Mouse (Mus musculus) kidney, embryonic 15.5 days (tissue): ENCODE data around the gene Bckdhb. TPM values are rescaled to one million over a fixed set of nuclear protein-coding genes. Genes with fewer than 3 reads are reported as not detected.

Experiments
- ATAC-seq: fragments of 200-750 bp; cut with Nextera tagmentation; replicated peaks from 2 replicates; pipeline ENCODE4 v1.8.0; 2017; ENCODE audit warnings: moderate TSS enrichment; ENCODE audit not compliant: low FRiP score
- H3K27ac ChIP-seq: fragments of 300-500 bp; sonication (generic); 2 replicates; pipeline ENCODE4 v1.5.1; 2015; ENCODE audit warnings: mild to moderate bottlenecking, inconsistent platforms
- H3K27me3 ChIP-seq: fragments of 300-500 bp; sonication (generic); 2 replicates; pipeline ENCODE4 v1.6.1; 2015; ENCODE audit warnings: inconsistent platforms
- H3K36me3 ChIP-seq: fragments of 300-500 bp; sonication (generic); 2 replicates; pipeline ENCODE4 v1.6.1; 2015; ENCODE audit warnings: inconsistent platforms
- H3K4me1 ChIP-seq: fragments of 300-500 bp; sonication (generic); 2 replicates; pipeline ENCODE4 v1.6.1; 2015; ENCODE audit warnings: inconsistent platforms
- H3K4me2 ChIP-seq: fragments of 300-500 bp; sonication (generic); 2 replicates; pipeline ENCODE4 v1.6.1; 2015; ENCODE audit warnings: moderate library complexity, mild to moderate bottlenecking, inconsistent platforms
- H3K4me3 ChIP-seq: fragments of 300-500 bp; sonication (generic); replicated peaks from 2 replicates; pipeline ENCODE4 v1.5.1; 2015; ENCODE audit warnings: mild to moderate bottlenecking, inconsistent platforms
- H3K9ac ChIP-seq: fragments of 300-500 bp; sonication (generic); 2 replicates; pipeline ENCODE4 v1.6.1; 2015; ENCODE audit warnings: mild to moderate bottlenecking, inconsistent platforms
- H3K9me3 ChIP-seq: fragments of 300-500 bp; sonication (generic); replicated peaks from 2 replicates; pipeline ENCODE4 v1.6.1; 2016; ENCODE audit warnings: inconsistent platforms
- WGBS: fragments of 180-500 bp; shearing (Covaris S2); methylation state at CpG from one replicate; pipeline ENCODE4 v1.1.7; 2015; ENCODE audit warnings: mixed read lengths; 5-methylcytosine and 5-hydroxymethylcytosine counted together
- polyA plus RNA-seq: library from polyadenylated mRNA; unstranded; fragments of >200 nt; fragmentation: Nextera tagmentation; extraction: Ambion mirVana; gene quantifications from 2 replicates; pipeline ENCODE4 v1.2.1, GENCODE M21; 2015

Bckdhb gene
- polyA plus RNA-seq, 1 experiment from 2014 or later, result 51.6 TPM

GRCm38 (mm10) chr9:84084686-84085085 is 159.7 kb downstream of the Bckdhb start:
- H3K4me3 ChIP-seq, result no peak overlapping the region
- H3K9ac ChIP-seq, result no peak overlapping the region
- no peaks in the 10 kb centered on the region for H3K9me3 ChIP-seq
- no peaks in the 10 kb centered on the region for H3K4me1 ChIP-seq
- H3K4me2 ChIP-seq, result no peak overlapping the region
- WGBS, result 93% methylated on average over 5 of the region's 5 CpGs
- no peak for ATAC-seq
- no peaks in the 10 kb centered on the region for H3K36me3 ChIP-seq
- no peak overlapping the region for H3K27ac ChIP-seq
- H3K27me3 ChIP-seq, result no peaks in the 10 kb centered on the region

- Histone ChIP-seq H3K36me3 (no peaks in the 10 kb centered on the region), H3K9me3 (no peaks in the 10 kb centered on the region), H3K9ac (no peak overlapping the region), H3K27ac (no peak overlapping the region), H3K4me1 (0 out of 2 replicates have a peak, but pooled peaks cover 5% of the 10 kb centered on the region), H3K4me3 (no peak overlapping the region), H3K27me3 (no peaks in the 10 kb centered on the region), H3K4me2 (no peak overlapping the region)
- WGBS, result 38% methylated on average over 9 of the region's 9 CpGs
- ATAC-seq, result no peak
Observed at GRCm38 (mm10) chr9:84090316-84091063, 165.5 kb downstream of the Bckdhb start.

GRCm38 (mm10) chr9:84092994-84093393 is 168.0 kb downstream of the Bckdhb start:
- H3K36me3 ChIP-seq, result no peaks in the 10 kb centered on the region
- H3K4me3 ChIP-seq, result no peak overlapping the region
- 95% methylated on average over 8 of the region's 8 CpGs for WGBS
- no peak overlapping the region for H3K27ac ChIP-seq
- no peak overlapping the region for H3K9ac ChIP-seq
- H3K4me1 ChIP-seq, result 0 out of 2 replicates have a peak, but pooled peaks cover 5% of the 10 kb centered on the region
- no peak overlapping the region for H3K4me2 ChIP-seq
- no peaks in the 10 kb centered on the region for H3K27me3 ChIP-seq
- no peaks in the 10 kb centered on the region for H3K9me3 ChIP-seq
- no peak for ATAC-seq

- ATAC-seq, result no peak
- H3K4me3 ChIP-seq, result no peak overlapping the region
- 0 out of 2 replicates have a peak, but pooled peaks cover 5% of the 10 kb centered on the region for H3K4me1 ChIP-seq
Observed at GRCm38 (mm10) chr9:84094111-84094510, 169.2 kb downstream of the Bckdhb start.

DNA sequence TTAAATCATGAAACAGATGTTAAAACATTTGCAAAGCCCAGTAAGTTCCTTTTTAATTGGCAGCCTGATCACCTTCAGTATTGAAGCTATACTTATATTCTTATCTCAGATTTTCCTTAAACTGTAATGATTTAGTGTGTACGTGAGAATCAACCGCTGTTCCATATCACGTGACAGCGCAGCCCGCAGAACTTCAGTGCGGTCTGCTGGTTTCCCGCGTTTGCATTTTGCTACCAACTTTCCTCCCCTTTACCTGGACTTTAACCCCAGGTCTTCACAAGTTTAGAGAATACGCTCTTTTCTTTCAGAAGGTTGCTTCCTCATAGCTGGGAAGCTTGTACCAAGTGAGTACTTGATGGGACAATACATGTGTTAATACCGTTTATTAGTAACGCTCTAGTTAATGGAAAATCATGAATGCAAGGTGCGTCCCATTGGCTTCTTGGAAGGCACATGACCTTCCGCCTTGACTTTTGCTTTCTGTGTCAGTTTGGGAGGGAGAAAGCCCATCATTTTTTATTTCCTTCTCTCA is 171.6 kb downstream of the Bckdhb start:
- Histone ChIP-seq H3K4me1 (no peaks in the 10 kb centered on the region), H3K27ac (no peak overlapping the region), H3K4me3 (no peak overlapping the region), H3K4me2 (no peak overlapping the region), H3K9me3 (no peaks in the 10 kb centered on the region), H3K36me3 (no peaks in the 10 kb centered on the region), H3K9ac (no peak overlapping the region), H3K27me3 (no peaks in the 10 kb centered on the region)
- 93% methylated on average over 13 of the region's 13 CpGs for WGBS
- ATAC-seq, result no peak

More at GRCm38 (mm10) chr9:84094111-84094510, 169.2 kb downstream of the Bckdhb start:
- Histone ChIP-seq H3K4me2 (no peak overlapping the region), H3K9ac (no peak overlapping the region), H3K9me3 (no peaks in the 10 kb centered on the region), H3K27ac (no peak overlapping the region), H3K36me3 (no peaks in the 10 kb centered on the region), H3K27me3 (no peaks in the 10 kb centered on the region)
- WGBS, result 90% methylated on average over 6 of the region's 6 CpGs

DNA sequence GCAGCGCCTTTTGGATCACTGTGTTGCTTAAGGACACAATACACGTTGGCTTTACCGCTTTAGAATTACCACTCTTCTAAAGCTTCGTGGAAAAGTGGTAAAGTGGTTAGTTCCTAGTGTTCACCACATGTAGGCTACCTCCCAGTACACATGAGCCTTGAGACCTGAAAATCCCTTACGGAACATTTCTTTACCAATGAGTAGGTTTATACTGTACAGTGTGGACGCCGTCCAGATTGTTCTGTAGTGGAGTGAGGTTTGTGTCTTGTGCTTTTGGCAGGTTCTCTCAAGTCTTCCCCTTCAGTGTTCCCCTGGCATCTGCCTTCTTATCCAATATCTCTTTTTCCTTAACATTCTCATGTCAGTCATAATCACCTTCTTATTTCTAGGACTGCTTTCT is 178.4 kb downstream of the Bckdhb start:
- no peak overlapping the region for H3K9ac ChIP-seq
- no peak overlapping the region for H3K4me2 ChIP-seq
- no peaks in the 10 kb centered on the region for H3K27me3 ChIP-seq
- no peak for ATAC-seq
- H3K27ac ChIP-seq, result no peak overlapping the region
- no peak overlapping the region for H3K4me3 ChIP-seq
- H3K36me3 ChIP-seq, result no peaks in the 10 kb centered on the region
- 94% methylated on average over 7 of the region's 7 CpGs for WGBS
- peaks cover 9% of the 10 kb centered on the region for H3K4me1 ChIP-seq
- H3K9me3 ChIP-seq, result no peaks in the 10 kb centered on the region

DNA sequence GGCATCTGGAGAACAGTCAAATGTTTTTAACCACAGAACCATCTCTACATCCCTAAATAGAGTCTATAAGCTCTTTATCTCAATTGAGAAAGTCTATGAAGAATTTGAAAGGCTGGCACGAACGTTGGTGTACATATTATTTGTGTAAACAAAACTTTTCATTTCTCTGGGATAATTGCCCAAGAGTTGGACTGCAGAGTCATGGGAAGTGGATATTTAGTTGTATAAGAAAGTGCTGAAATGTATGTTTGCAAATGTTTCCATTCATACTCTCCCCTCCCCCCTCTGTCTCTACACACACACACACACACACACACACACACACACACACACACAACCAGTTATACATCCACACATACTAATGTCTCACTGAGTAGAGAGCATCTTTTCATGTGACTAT is 181.5 kb downstream of the Bckdhb start:
- Histone ChIP-seq H3K27ac (no peak overlapping the region), H3K27me3 (no peaks in the 10 kb centered on the region), H3K36me3 (no peaks in the 10 kb centered on the region), H3K4me3 (no peak overlapping the region), H3K4me2 (no peak overlapping the region), H3K9ac (no peak overlapping the region), H3K9me3 (no peaks in the 10 kb centered on the region), H3K4me1 (peaks cover 21% of the 10 kb centered on the region)
- WGBS, result 84% methylated on average over 2 of the region's 2 CpGs
- no peak for ATAC-seq

GRCm38 (mm10) chr9:84107045-84107813 is 182.3 kb downstream of the Bckdhb start:
- Histone ChIP-seq H3K27me3 (no peaks in the 10 kb centered on the region), H3K4me3 (0 out of 2 replicates have a peak overlapping the region, but pooled peaks have one; percentile 8), H3K27ac (no peak overlapping the region), H3K4me2 (peak overlapping the region; percentile 41), H3K36me3 (no peaks in the 10 kb centered on the region), H3K9me3 (no peaks in the 10 kb centered on the region), H3K4me1 (peaks cover 21% of the 10 kb centered on the region), H3K9ac (no peak overlapping the region)
- WGBS, result 39% methylated on average over 20 of the region's 20 CpGs
- peak; percentile 52; the same call in 1 of the 2 replicates for ATAC-seq

DNA sequence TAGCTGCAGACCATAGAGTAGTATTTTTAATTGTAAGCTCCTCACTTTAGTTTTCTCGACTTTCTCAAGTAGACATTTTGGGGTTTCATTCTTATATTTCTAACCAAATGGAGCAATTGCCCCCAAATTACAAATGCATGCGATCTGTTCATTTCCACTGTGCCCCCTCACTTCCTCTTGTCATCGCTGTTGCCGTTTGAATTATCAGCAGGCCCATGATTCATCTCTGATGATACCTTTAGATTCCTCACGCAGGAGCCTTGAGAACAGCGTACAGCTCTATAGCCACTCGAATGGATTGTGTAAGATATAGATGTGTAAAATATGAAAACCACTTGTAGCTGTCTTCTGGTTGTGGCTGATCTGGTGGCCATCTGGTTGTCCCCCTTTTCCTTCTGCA is 183.6 kb downstream of the Bckdhb start:
- WGBS, result 84% methylated on average over 7 of the region's 7 CpGs
- Histone ChIP-seq H3K27ac (no peak overlapping the region), H3K4me3 (no peak overlapping the region), H3K4me2 (no peak overlapping the region), H3K4me1 (peaks cover 21% of the 10 kb centered on the region), H3K9ac (no peak overlapping the region), H3K27me3 (no peaks in the 10 kb centered on the region), H3K9me3 (no peaks in the 10 kb centered on the region), H3K36me3 (no peaks in the 10 kb centered on the region)
- ATAC-seq, result no peak

DNA sequence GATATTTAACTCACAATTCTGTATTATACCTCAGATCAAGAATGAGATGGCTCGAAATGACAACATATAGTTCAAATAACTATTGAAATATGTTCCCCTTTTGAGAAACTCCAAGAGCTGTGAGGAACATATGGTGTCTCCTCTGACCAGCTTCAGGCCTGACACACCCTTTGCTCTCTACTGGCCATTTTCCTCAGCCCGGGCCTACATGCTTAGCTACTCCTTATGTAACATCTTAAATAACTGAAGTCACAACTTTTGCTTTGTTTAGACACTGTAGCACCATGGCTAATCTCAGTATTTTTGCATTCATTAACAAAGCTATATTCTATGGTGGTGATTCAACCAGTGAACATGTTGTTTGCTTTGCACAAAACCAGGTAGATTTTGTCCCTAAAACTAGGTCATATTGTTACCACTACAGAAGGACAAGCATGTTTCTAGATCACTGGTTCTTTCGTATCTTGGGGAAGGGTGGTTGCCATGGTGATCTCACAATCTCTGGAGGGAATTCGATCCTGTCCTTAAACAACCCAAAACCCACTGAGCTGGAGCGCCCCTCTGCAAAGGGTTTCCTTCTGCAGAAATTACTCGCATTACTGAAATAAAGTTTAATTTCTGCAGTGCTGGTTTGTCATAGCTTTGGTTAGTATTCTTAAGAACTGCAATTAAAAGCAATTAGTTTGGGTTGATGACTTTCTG is 185.0 kb downstream of the Bckdhb start:
- H3K4me1 ChIP-seq, result peaks cover 28% of the 10 kb centered on the region
- H3K27ac ChIP-seq, result no peak overlapping the region
- no peak overlapping the region for H3K4me3 ChIP-seq
- 0 out of 2 replicates have a peak, but pooled peaks have one; percentile 50 for ATAC-seq
- no peak overlapping the region for H3K9ac ChIP-seq
- no peak overlapping the region for H3K4me2 ChIP-seq
- no peaks in the 10 kb centered on the region for H3K9me3 ChIP-seq
- H3K27me3 ChIP-seq, result no peaks in the 10 kb centered on the region
- WGBS, result 46% methylated on average over 6 of the region's 6 CpGs
- no peaks in the 10 kb centered on the region for H3K36me3 ChIP-seq

DNA sequence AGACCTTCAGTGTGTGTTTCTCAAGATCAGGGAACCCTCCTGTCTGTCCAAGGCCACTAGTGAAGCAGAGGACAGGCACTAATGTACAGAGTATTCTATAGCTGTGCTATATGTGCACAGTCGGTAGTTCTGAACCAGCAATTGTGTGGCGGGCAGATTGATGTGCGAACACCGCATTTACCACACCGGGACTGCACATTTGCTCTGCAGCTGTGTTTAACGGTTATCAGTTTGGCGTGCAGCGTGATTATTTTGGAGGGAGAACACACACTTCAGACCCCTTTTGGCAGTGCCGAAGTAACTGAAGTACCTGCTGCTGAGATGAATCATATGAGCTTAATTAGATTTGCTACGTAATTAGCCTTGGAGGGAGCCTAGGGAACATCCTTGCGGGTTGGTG is 185.7 kb downstream of the Bckdhb start:
- Histone ChIP-seq H3K9ac (no peak overlapping the region), H3K36me3 (no peaks in the 10 kb centered on the region), H3K4me3 (no peak overlapping the region), H3K4me2 (no peak overlapping the region), H3K9me3 (no peaks in the 10 kb centered on the region), H3K27ac (no peak overlapping the region), H3K27me3 (no peaks in the 10 kb centered on the region), H3K4me1 (peaks cover 28% of the 10 kb centered on the region)
- WGBS, result 51% methylated on average over 11 of the region's 11 CpGs
- ATAC-seq, result no peak

DNA sequence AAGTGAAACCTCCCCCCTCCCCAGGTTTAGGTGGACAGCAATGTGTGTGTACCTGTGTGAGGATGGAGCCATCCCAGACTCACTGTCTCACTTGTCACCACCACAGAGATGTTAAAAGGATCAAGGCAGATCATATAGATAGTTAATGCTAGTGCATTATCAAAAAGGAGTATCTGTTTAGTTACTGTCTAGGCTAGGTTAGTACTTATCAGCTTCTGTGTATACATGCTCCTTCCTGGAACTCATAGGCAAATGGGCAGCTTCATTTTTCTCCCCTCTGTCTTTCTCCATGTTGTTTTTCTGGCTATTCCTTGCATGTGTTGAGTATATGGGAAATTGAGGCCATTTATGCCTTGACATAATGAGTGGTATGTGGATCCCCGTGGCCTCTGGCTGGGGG is 187.4 kb downstream of the Bckdhb start:
- H3K27ac ChIP-seq, result no peak overlapping the region
- H3K4me1 ChIP-seq, result peaks cover 22% of the 10 kb centered on the region
- no peaks in the 10 kb centered on the region for H3K36me3 ChIP-seq
- H3K9me3 ChIP-seq, result no peaks in the 10 kb centered on the region
- H3K4me2 ChIP-seq, result no peak overlapping the region
- H3K27me3 ChIP-seq, result no peaks in the 10 kb centered on the region
- no peak overlapping the region for H3K4me3 ChIP-seq
- no peak for ATAC-seq
- 66% methylated on average over 1 of the region's 1 CpGs for WGBS
- no peak overlapping the region for H3K9ac ChIP-seq
